Comparison of ENCODE assay signal across 12 mouse cellular contexts in the genomic region with DNA sequence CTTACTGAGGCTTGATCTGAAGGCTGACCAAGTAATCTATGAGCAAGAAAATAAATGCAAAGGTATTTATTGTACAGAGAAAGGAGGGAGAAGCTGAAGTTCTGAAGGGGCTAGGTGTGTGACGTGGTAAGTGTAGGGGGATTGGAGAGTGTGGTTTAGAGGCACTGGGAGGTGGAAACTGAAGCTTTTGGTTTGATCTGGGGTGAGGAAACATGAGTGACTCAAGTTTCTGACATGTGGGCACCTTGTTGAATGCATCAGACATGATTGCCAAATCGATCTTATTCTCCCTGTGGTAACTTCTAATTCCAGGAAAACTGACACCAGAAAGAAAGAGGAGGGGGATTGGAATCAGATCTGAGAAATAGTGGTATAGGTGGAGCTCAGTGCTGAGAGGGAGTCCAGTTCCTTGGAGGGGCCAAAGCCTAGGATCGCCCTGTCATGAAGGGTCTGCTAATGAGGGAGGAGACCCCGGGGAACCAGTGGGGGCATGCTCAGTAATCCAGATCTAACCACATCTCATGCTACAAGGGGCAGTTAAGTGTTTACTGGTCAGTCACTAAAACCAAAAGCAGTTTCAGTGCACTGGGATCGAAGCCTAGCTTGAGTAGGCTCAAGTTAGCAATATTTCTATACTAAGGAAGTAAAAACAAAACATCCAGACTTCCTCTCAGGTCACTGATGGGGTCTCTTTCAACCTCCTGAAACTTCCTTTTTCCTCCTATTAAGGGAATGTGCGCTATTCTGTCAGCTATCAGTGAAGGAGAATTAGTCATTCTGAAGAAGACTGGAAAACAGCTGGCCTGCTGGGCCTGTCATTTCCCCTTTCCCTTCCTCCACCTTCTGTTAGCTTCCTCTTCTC. TPM values are rescaled to one million over a fixed set of nuclear protein-coding genes. Genes with fewer than 3 reads are reported as not detected.
DNase-seq lines count a peak whose midpoint lies in the region; ATAC-seq and TF ChIP-seq lines count a peak whose summit lies in the region.
"Had no signal": no experiment of that assay in that cellular context is flagged by ENCODE, and none has a peak within 500 bp of the region (broad histone marks: within the 10 kb centered on the region; RNA-seq: fewer than 3 reads in every experiment).

No protein-coding gene starts in this region.

- TF ChIP-seq CTCF in bone marrow, adult 2 months (IDR thresholded peaks at IDR 0.05; ENCODE audit: control insufficient read depth, insufficient read depth, low read length): no peak

- H3K27me3 ChIP-seq in limb, embryonic 12.5 days: no peaks in the 10 kb centered on the region
- no peaks in the 10 kb centered on the region for H3K27me3 ChIP-seq in limb, embryonic 10.5 days (ENCODE audit: low read depth, poor library complexity, severe bottlenecking)
- H3K27me3 ChIP-seq in megakaryocyte, embryonic 14.5 days (replicated peaks): no peaks in the 10 kb centered on the region
- no peaks in the 10 kb centered on the region for H3K27me3 ChIP-seq in forebrain, embryonic 16.5 days (replicated peaks; ENCODE audit: control insufficient read depth, insufficient read depth, low read length)

- H3K36me3 ChIP-seq in limb, embryonic 12.5 days: peaks cover 22% of the 10 kb centered on the region
- H3K36me3 ChIP-seq in limb, embryonic 10.5 days: peaks cover 31% of the 10 kb centered on the region
- H3K36me3 ChIP-seq in megakaryocyte, embryonic 14.5 days (replicated peaks; ENCODE audit: low read length): peaks cover 25% of the 10 kb centered on the region
- peaks cover 3% of the 10 kb centered on the region; the same call in 1 of the 2 replicates for H3K36me3 ChIP-seq in forebrain, embryonic 16.5 days (ENCODE audit: control insufficient read depth, insufficient read depth)

- 63% methylated on average over 6 of the region's 6 CpGs for WGBS in limb, embryonic 12.5 days
- 76% methylated on average over 6 of the region's 6 CpGs for WGBS in limb, embryonic 10.5 days
- WGBS in bone marrow, adult 2 months: 30% methylated on average over 6 of the region's 6 CpGs
- WGBS in forebrain, embryonic 16.5 days: 74% methylated on average over 6 of the region's 6 CpGs

- H3K9ac ChIP-seq in limb, embryonic 12.5 days (replicated peaks): no peak overlapping the region
- no peak overlapping the region for H3K9ac ChIP-seq in forebrain, embryonic 16.5 days (replicated peaks; ENCODE audit: low read depth, low read length)

- no peak for DNase-seq in limb, embryonic 10.5 days (ENCODE audit: low spot score)
- no peak for DNase-seq in thymus, postnatal 10 days (ENCODE audit: low spot score in 2 of 2)
- DNase-seq: embryo, embryonic 11 days; kidney, adult 8-10 months had no signal

- no peak overlapping the region for H3K4me2 ChIP-seq in limb, embryonic 12.5 days
- no peak overlapping the region for H3K4me2 ChIP-seq in forebrain, embryonic 16.5 days (ENCODE audit: low read length)

- no peak overlapping the region for H3K4me3 ChIP-seq in limb, embryonic 12.5 days (replicated peaks)
- no peak overlapping the region for H3K4me3 ChIP-seq in limb, embryonic 10.5 days
- H3K4me3 ChIP-seq in bone marrow, adult 2 months (replicated peaks; ENCODE audit: control insufficient read depth, low read depth, low read length): no peak overlapping the region
- peak overlapping the region; percentile 42 for H3K4me3 ChIP-seq in megakaryocyte, embryonic 14.5 days (replicated peaks)
- no peak overlapping the region for H3K4me3 ChIP-seq in forebrain, embryonic 16.5 days (replicated peaks; ENCODE audit: low read length)

- TF ChIP-seq POLR2A in bone marrow, adult 2 months (IDR thresholded peaks at IDR 0.05; ENCODE audit: borderline replicate concordance, control insufficient read depth, low read depth, low read length): no peak

- H3K4me1 ChIP-seq in limb, embryonic 12.5 days (replicated peaks): peaks cover 5% of the 10 kb centered on the region; the same call in 1 of the 2 replicates
- H3K4me1 ChIP-seq in limb, embryonic 10.5 days: peaks cover 5% of the 10 kb centered on the region; the same call in 1 of the 2 replicates
- H3K4me1 ChIP-seq in bone marrow, adult 2 months (ENCODE audit: control insufficient read depth, insufficient read depth, low read length): peaks cover 1% of the 10 kb centered on the region; the same call in 1 of the 2 replicates
- H3K4me1 ChIP-seq in megakaryocyte, embryonic 14.5 days: peaks cover 41% of the 10 kb centered on the region
- H3K4me1 ChIP-seq in forebrain, embryonic 16.5 days (replicated peaks; ENCODE audit: control insufficient read depth, insufficient read depth, low read length): no peaks in the 10 kb centered on the region

- ATAC-seq in limb, embryonic 12.5 days (ENCODE audit: insufficient number of reproducible peaks, insufficient read depth, low FRiP score, low TSS enrichment, low read depth): no peak
- peak; percentile 82 for ATAC-seq in granulocyte monocyte progenitor cell, adult 5-6 weeks (replicated peaks; ENCODE audit: poor library complexity, severe bottlenecking)
- no peak for ATAC-seq in forebrain, embryonic 16.5 days

- H3K27ac ChIP-seq in limb, embryonic 12.5 days: peak overlapping the region; percentile 64; the same call in 1 of the 2 replicates
- no peak overlapping the region for H3K27ac ChIP-seq in limb, embryonic 10.5 days
- H3K27ac ChIP-seq in bone marrow, adult 2 months (ENCODE audit: control insufficient read depth, insufficient read depth, low read depth, low read length, poor library complexity): peak overlapping the region; percentile 14; the same call in 1 of the 2 replicates
- H3K27ac ChIP-seq in forebrain, embryonic 16.5 days (ENCODE audit: low read length): no peak overlapping the region

- H3K9me3 ChIP-seq in limb, embryonic 12.5 days: no peaks in the 10 kb centered on the region
- no peaks in the 10 kb centered on the region for H3K9me3 ChIP-seq in limb, embryonic 10.5 days (replicated peaks)
- no peaks in the 10 kb centered on the region for H3K9me3 ChIP-seq in megakaryocyte, embryonic 14.5 days
- H3K9me3 ChIP-seq in forebrain, embryonic 16.5 days (ENCODE audit: control insufficient read depth, low read length): no peaks in the 10 kb centered on the region

RNA-seq across cellular contexts. Expression of gene Tm4sf19, which starts 4.4 kb away (rescaled TPM):
- not detected in 2 replicates for polyA plus RNA-seq in limb, embryonic 12.5 days (2016; fragmentation: Nextera tagmentation; extraction: Ambion mirVana)
- polyA plus RNA-seq in limb, embryonic 10.5 days (2016; fragmentation: Nextera tagmentation; extraction: Ambion mirVana): not detected in 2 replicates
- 3.2 TPM in 1 of 2 replicates, not detected in the other for polyA plus RNA-seq in bone marrow, adult 2 months (2011; ENCODE audit: insufficient read depth, insufficient read length, low replicate concordance, missing spikeins)
- total RNA-seq in granulocyte monocyte progenitor cell, adult 5-6 weeks (2014; fragmentation: Nextera tagmentation): not detected in 2 replicates
- not detected in 2 replicates for total RNA-seq in granulocyte monocyte progenitor cell, adult 5-6 weeks (2017)
- polyA plus RNA-seq in megakaryocyte, embryonic 14.5 days (2012; ENCODE audit: insufficient read depth, low replicate concordance): 0.83 TPM in 1 of 2 replicates, not detected in the other
- polyA plus RNA-seq in forebrain, embryonic 16.5 days (2015; fragmentation: Nextera tagmentation; extraction: Ambion mirVana): not detected in 2 replicates
- total RNA-seq: gastrocnemius, postnatal 14 days had no signal
- polyA plus RNA-seq: lung, embryonic 16.5 days; neural tube, embryonic 11.5 days had no signal

RNA-seq across cellular contexts. Expression of gene Tctex1d2, which starts 23.6 kb away (rescaled TPM):
- polyA plus RNA-seq in limb, embryonic 12.5 days (2016; fragmentation: Nextera tagmentation; extraction: Ambion mirVana): 31.4 and 31.9 TPM in 2 replicates
- 31.4 and 33.2 TPM in 2 replicates for polyA plus RNA-seq in limb, embryonic 10.5 days (2016; fragmentation: Nextera tagmentation; extraction: Ambion mirVana)
- polyA plus RNA-seq in bone marrow, adult 2 months (2011; ENCODE audit: insufficient read depth, insufficient read length, low replicate concordance, missing spikeins): 5.4 and 13.9 TPM in 2 replicates
- total RNA-seq in granulocyte monocyte progenitor cell, adult 5-6 weeks (2014; fragmentation: Nextera tagmentation): 41.4 and 54.7 TPM in 2 replicates
- total RNA-seq in granulocyte monocyte progenitor cell, adult 5-6 weeks (2017): 31.5 and 49.4 TPM in 2 replicates
- polyA plus RNA-seq in megakaryocyte, embryonic 14.5 days (2012; ENCODE audit: insufficient read depth, low replicate concordance): not detected in 2 replicates
- 33.2 and 35.0 TPM in 2 replicates for polyA plus RNA-seq in forebrain, embryonic 16.5 days (2015; fragmentation: Nextera tagmentation; extraction: Ambion mirVana)

RNA-seq across cellular contexts. Expression of gene Pcyt1a, which starts 34.8 kb away (rescaled TPM):
- polyA plus RNA-seq in limb, embryonic 12.5 days (2016; fragmentation: Nextera tagmentation; extraction: Ambion mirVana): 35.2 and 37.4 TPM in 2 replicates
- 38.6 and 41.4 TPM in 2 replicates for polyA plus RNA-seq in limb, embryonic 10.5 days (2016; fragmentation: Nextera tagmentation; extraction: Ambion mirVana)
- polyA plus RNA-seq in bone marrow, adult 2 months (2011; ENCODE audit: insufficient read depth, insufficient read length, low replicate concordance, missing spikeins): 40.6 and 49.6 TPM in 2 replicates
- total RNA-seq in granulocyte monocyte progenitor cell, adult 5-6 weeks (2014; fragmentation: Nextera tagmentation): 53.2 and 65.3 TPM in 2 replicates
- total RNA-seq in granulocyte monocyte progenitor cell, adult 5-6 weeks (2017): 79.3 and 90.5 TPM in 2 replicates
- 14.2 and 47.1 TPM in 2 replicates for polyA plus RNA-seq in megakaryocyte, embryonic 14.5 days (2012; ENCODE audit: insufficient read depth, low replicate concordance)
- 48.5 and 48.8 TPM in 2 replicates for polyA plus RNA-seq in forebrain, embryonic 16.5 days (2015; fragmentation: Nextera tagmentation; extraction: Ambion mirVana)

Comparison
In these comparisons a context has a peak if more than half of its experiments do, and no peak if none do; other contexts are left out.
1. H3K27ac ChIP-seq: peak in limb, embryonic 12.5 days (single experiment) and bone marrow, adult 2 months (single experiment); none in limb, embryonic 10.5 days (single experiment) and forebrain, embryonic 16.5 days (single experiment).